Mouse (Mus musculus) inflammation-experienced regulatory T-cells (primary cell): ENCODE results near the gene Hbb-y. TPM values are rescaled to one million over a fixed set of nuclear protein-coding genes. Genes with fewer than 3 reads are reported as not detected.

Experiments used
- polyA plus RNA-seq, 2 experiments: library from polyadenylated mRNA; unstranded; fragments of 100-300 nt; shearing (Covaris generic); gene quantifications; one replicate each; pipeline ENCODE4 v1.2.1; 2017

The Hbb-y gene
- under 1 TPM in 1 of 2 experiments, not detected in 1; 0.77 TPM for polyA plus RNA-seq

GRCm38 (mm10) chr7:103853090-103853489, at the start of gene Hbb-y:
TSS of gene Hbb-y (minus strand) at chr7:103853216.

GRCm38 (mm10) chr7:103894385-103894784, 41.4 kb upstream of the Hbb-y start, which contains the start of gene Olfr64:
TSS of gene Olfr64 (minus strand) at chr7:103894485.

GRCm38 (mm10) chr7:103886152-103886551, 33.1 kb upstream of the Hbb-y start, which contains the start of gene Olfr66:
TSS of gene Olfr66 (minus strand) at chr7:103886252.

GRCm38 (mm10) chr7:103843034-103843433, 10.0 kb downstream of the Hbb-y start, which contains the start of gene Hbb-bh1:
TSS of gene Hbb-bh1 (minus strand) at chr7:103843164.

GRCm38 (mm10) chr7:103840268-103840667, 12.7 kb downstream of the Hbb-y start, which contains the start of gene Hbb-bh2:
TSS of gene Hbb-bh2 (minus strand) at chr7:103840520.

GRCm38 (mm10) chr7:103827808-103828207, 25.2 kb downstream of the Hbb-y start, which contains the start of gene Hbb-bs:
TSS of gene Hbb-bs (minus strand) at chr7:103828096.

GRCm38 (mm10) chr7:103813766-103814165, 39.2 kb downstream of the Hbb-y start, which contains the start of gene Hbb-bt:
TSS of gene Hbb-bt (minus strand) at chr7:103813996.

Other genes starting within 250 kb of the Hbb-y start
- under 1 TPM; 0.24 to 0.61 TPM for gene Olfr620, start 240.7 kb downstream of the Hbb-y start, polyA plus RNA-seq
- not detected for gene Olfr622, start 210.5 kb downstream of the Hbb-y start, polyA plus RNA-seq
- not detected for gene Olfr623, start 189.5 kb downstream of the Hbb-y start, polyA plus RNA-seq
- under 1 TPM; 0.05 to 0.10 TPM for gene Olfr624, start 182.0 kb downstream of the Hbb-y start, polyA plus RNA-seq
- gene Olfr625-ps1, start 170.5 kb downstream of the Hbb-y start, polyA plus RNA-seq = not detected
- gene Olfr243, start 138.5 kb downstream of the Hbb-y start, polyA plus RNA-seq = not detected
- gene Olfr628, start 122.8 kb downstream of the Hbb-y start, polyA plus RNA-seq = not detected
- not detected for gene Olfr629, start 108.3 kb downstream of the Hbb-y start, polyA plus RNA-seq
- gene Olfr630, start 95.9 kb downstream of the Hbb-y start, polyA plus RNA-seq = not detected
- gene Olfr69, start 81.6 kb downstream of the Hbb-y start, polyA plus RNA-seq = not detected
- gene Olfr68, start 73.5 kb downstream of the Hbb-y start, polyA plus RNA-seq = not detected
- not detected for gene Olfr67, start 61.4 kb downstream of the Hbb-y start, polyA plus RNA-seq
- gene Hbb-bt, start 39.2 kb downstream of the Hbb-y start, polyA plus RNA-seq = 10 to 100 TPM in 1 of 2 experiments, under 1 TPM in 1; 0.96 to 10.7 TPM
- 10 to 100 TPM; 11.6 to 54.5 TPM for gene Hbb-bs, start 25.1 kb downstream of the Hbb-y start, polyA plus RNA-seq
- 1 to 10 TPM in 1 of 2 experiments, under 1 TPM in 1; 0.29 to 2.1 TPM for gene Hbb-bh2, start 12.7 kb downstream of the Hbb-y start, polyA plus RNA-seq
- 1 to 10 TPM; 1.6 to 7.8 TPM for gene Hbb-bh1, start 10.1 kb downstream of the Hbb-y start, polyA plus RNA-seq
- gene Olfr66, start 33.0 kb upstream of the Hbb-y start, polyA plus RNA-seq = not detected
- gene Olfr64, start 41.3 kb upstream of the Hbb-y start, polyA plus RNA-seq = under 1 TPM; 0.05 to 0.42 TPM
- not detected for gene Olfr65, start 50.3 kb upstream of the Hbb-y start, polyA plus RNA-seq
- not detected for gene Olfr631, start 75.6 kb upstream of the Hbb-y start, polyA plus RNA-seq
- not detected for gene Olfr632, start 81.1 kb upstream of the Hbb-y start, polyA plus RNA-seq
- not detected for gene Olfr633, start 91.2 kb upstream of the Hbb-y start, polyA plus RNA-seq
- gene Olfr635, start 117.9 kb upstream of the Hbb-y start, polyA plus RNA-seq = under 1 TPM; 0.06 to 0.16 TPM
- gene Olfr638, start 145.5 kb upstream of the Hbb-y start, polyA plus RNA-seq = not detected
- under 1 TPM; 0.04 to 0.12 TPM for gene Olfr639, start 164.1 kb upstream of the Hbb-y start, polyA plus RNA-seq
- not detected for gene Olfr640, start 172.4 kb upstream of the Hbb-y start, polyA plus RNA-seq
- gene Olfr641, start 182.2 kb upstream of the Hbb-y start, polyA plus RNA-seq = not detected
- gene Olfr642, start 199.4 kb upstream of the Hbb-y start, polyA plus RNA-seq = under 1 TPM in 1 of 2 experiments, not detected in 1; 0.06 TPM
- gene 4930516K23Rik, start 208.2 kb upstream of the Hbb-y start, polyA plus RNA-seq = under 1 TPM; 0.05 to 0.47 TPM
- gene Olfr644, start 218.7 kb upstream of the Hbb-y start, polyA plus RNA-seq = under 1 TPM in 1 of 2 experiments, not detected in 1; 0.17 TPM
- under 1 TPM in 1 of 2 experiments, not detected in 1; 0.29 TPM for gene Olfr645, start 232.2 kb upstream of the Hbb-y start, polyA plus RNA-seq